32 mouse cellular contexts compared by ENCODE assay signal in the genomic region with DNA sequence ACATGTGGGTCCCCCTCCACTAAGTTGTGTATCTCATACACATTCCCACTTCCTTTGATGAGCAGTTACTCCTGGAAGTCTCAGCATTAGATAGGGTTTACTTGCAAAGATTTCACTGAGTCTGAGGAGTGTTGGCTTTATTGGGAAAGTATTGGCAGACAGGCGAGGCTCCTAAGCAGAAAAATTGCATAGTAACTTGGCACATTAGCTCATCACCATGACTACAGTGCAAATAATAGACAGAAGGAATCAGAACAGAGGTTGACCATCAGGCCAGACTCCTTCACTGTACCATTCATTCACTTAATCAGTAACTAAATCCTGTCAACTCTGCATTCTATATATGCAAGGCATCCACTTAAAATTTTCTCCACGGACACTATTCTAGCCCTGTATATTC. TPM values are rescaled to one million over a fixed set of nuclear protein-coding genes. Genes with fewer than 3 reads are reported as not detected.
DNase-seq lines count a peak whose midpoint lies in the region.
"Had no signal": no experiment of that assay in that cellular context is flagged by ENCODE, and none has a peak within 500 bp of the region (broad histone marks: within the 10 kb centered on the region; RNA-seq: fewer than 3 reads in every experiment).

No protein-coding gene starts in this region.

- H3K36me3 ChIP-seq in heart, embryonic 10.5 days = no peaks in the 10 kb centered on the region
- H3K36me3 ChIP-seq: forebrain, embryonic 12.5 days; heart, embryonic 13.5 days; hindbrain, embryonic 10.5 days; hindbrain, embryonic 15.5 days; kidney, embryonic 15.5 days; limb, embryonic 12.5 days; liver, embryonic 13.5 days; midbrain, embryonic 10.5 days; midbrain, embryonic 15.5 days; neural tube, embryonic 15.5 days; stomach, embryonic 15.5 days had no signal

- H3K27ac ChIP-seq in heart, embryonic 10.5 days = no peak overlapping the region
- H3K27ac ChIP-seq: forebrain, embryonic 12.5 days; heart, adult 2 months; heart, embryonic 13.5 days; hindbrain, embryonic 10.5 days; hindbrain, embryonic 15.5 days; kidney, embryonic 15.5 days; limb, embryonic 12.5 days; liver, embryonic 13.5 days; midbrain, embryonic 10.5 days; midbrain, embryonic 15.5 days; neural tube, embryonic 15.5 days; stomach, embryonic 15.5 days had no signal

- 72% methylated on average over 2 of the region's 2 CpGs for WGBS in heart, embryonic 10.5 days

- peak; percentile 5 for DNase-seq in adrenal gland, adult 2 months
- no peak for DNase-seq in adrenal gland, adult (ENCODE audit: inconsistent age in 2 of 2, low spot score in 1 of 2)
- peak; percentile 31 for DNase-seq in heart, adult 11 months
- DNase-seq in heart, embryonic 10.5 days (ENCODE audit: low spot score) = no peak
- peak; percentile 19 for DNase-seq in lung, postnatal 10 days
- no peak for DNase-seq in lung, postnatal 14 days
- no peak for DNase-seq in urinary bladder, postnatal 25 days (ENCODE audit: low spot score)
- DNase-seq: cerebellum, adult 11-12 months; cerebellum, postnatal 10 days; gastrocnemius, postnatal 25 days; heart, adult 2 months; kidney, adult 18-20 months; kidney, postnatal 25 days; liver, embryonic 13.5 days; lung, embryonic 14.5 days; retina, postnatal 1 day; right cerebral cortex, postnatal 14 days had no signal

- no peak overlapping the region for H3K4me3 ChIP-seq in heart, embryonic 10.5 days
- H3K4me3 ChIP-seq: erythroblast, embryonic 14.5 days; forebrain, embryonic 12.5 days; heart, adult 2 months; heart, embryonic 13.5 days; hindbrain, embryonic 10.5 days; hindbrain, embryonic 15.5 days; kidney, embryonic 15.5 days; limb, embryonic 12.5 days; liver, embryonic 13.5 days; midbrain, embryonic 10.5 days; midbrain, embryonic 15.5 days; neural tube, embryonic 15.5 days; stomach, embryonic 15.5 days had no signal

- no peaks in the 10 kb centered on the region for H3K27me3 ChIP-seq in heart, embryonic 10.5 days (ENCODE audit: insufficient read depth, poor library complexity, severe bottlenecking)
- H3K27me3 ChIP-seq: CH12.LX; forebrain, embryonic 12.5 days; heart, embryonic 13.5 days; hindbrain, embryonic 15.5 days; kidney, embryonic 15.5 days; limb, embryonic 12.5 days; liver, embryonic 13.5 days; midbrain, embryonic 15.5 days; neural tube, embryonic 15.5 days; stomach, embryonic 15.5 days had no signal

- no peaks in the 10 kb centered on the region for H3K9me3 ChIP-seq in heart, embryonic 10.5 days
- H3K9me3 ChIP-seq: forebrain, embryonic 12.5 days; heart, embryonic 13.5 days; hindbrain, embryonic 10.5 days; hindbrain, embryonic 15.5 days; kidney, embryonic 15.5 days; liver, embryonic 13.5 days; midbrain, embryonic 10.5 days; midbrain, embryonic 15.5 days; neural tube, embryonic 15.5 days; stomach, embryonic 15.5 days had no signal

- H3K4me1 ChIP-seq in heart, embryonic 10.5 days = no peaks in the 10 kb centered on the region
- H3K4me1 ChIP-seq: forebrain, embryonic 12.5 days; heart, embryonic 13.5 days; hindbrain, embryonic 10.5 days; hindbrain, embryonic 15.5 days; limb, embryonic 12.5 days; liver, embryonic 13.5 days; midbrain, embryonic 10.5 days; midbrain, embryonic 15.5 days; neural tube, embryonic 15.5 days; stomach, embryonic 15.5 days had no signal

RNA-seq across cellular contexts. Expression of a gene that starts 6.6 kb away (rescaled TPM):
- 10 to 100 TPM in 1 of 2 experiments, 1 to 10 TPM in 1; 8.0 to 12.3 TPM for total RNA-seq in adrenal gland, adult 2 months (2021)
- 2.6 and 3.1 TPM in 2 replicates for polyA plus RNA-seq in adrenal gland, adult 2 months (2012; rRNA removed)
- polyA plus RNA-seq in heart, embryonic 10.5 days (2016; fragmentation: Nextera tagmentation; extraction: Ambion mirVana) = 5.8 and 8.0 TPM in 2 replicates
- total RNA-seq: CH12.LX; megakaryocyte progenitor cell, adult 5-6 weeks had no signal
- polyA plus RNA-seq: C2C12; erythroblast, embryonic 14.5 days; inflammation-experienced regulatory T-cells, adult 6 months had no signal

RNA-seq across cellular contexts. Expression of a gene that starts 34.3 kb away (rescaled TPM):
- total RNA-seq in adrenal gland, adult 2 months (2021) = 1 to 10 TPM; 3.5 to 7.5 TPM
- 1.5 and 2.2 TPM in 2 replicates for polyA plus RNA-seq in adrenal gland, adult 2 months (2012; rRNA removed)
- 8.0 and 13.3 TPM in 2 replicates for polyA plus RNA-seq in heart, embryonic 10.5 days (2016; fragmentation: Nextera tagmentation; extraction: Ambion mirVana)

Comparison
In these comparisons a context has a peak if more than half of its experiments do, and no peak if none do; other contexts are left out.
1. DNase-seq: peak in adrenal gland, adult 2 months (single experiment), heart, adult 11 months (single experiment) and lung, postnatal 10 days (single experiment); none in adrenal gland, adult (0 of 2), heart, embryonic 10.5 days (single experiment), lung, postnatal 14 days (single experiment) and urinary bladder, postnatal 25 days (single experiment).